ENCODE assay signal across 9 mouse cellular contexts in genomic region chr9:28247742-28248503, GRCm38 (mm10).
DNase-seq lines count a peak whose midpoint lies in the region; ATAC-seq lines count a peak whose summit lies in the region.
"Had no signal": no experiment of that assay in that cellular context is flagged by ENCODE, and none has a peak within 500 bp of the region (broad histone marks: within the 10 kb centered on the region; RNA-seq: fewer than 3 reads in every experiment).

No protein-coding gene starts in this region.

- H3K36me3 ChIP-seq in embryonic facial prominence, embryonic 11.5 days (replicated peaks; ENCODE audit: control insufficient read depth, insufficient read depth, low read depth, low read length) = no peaks in the 10 kb centered on the region
- H3K36me3 ChIP-seq in embryonic facial prominence, embryonic 10.5 days (replicated peaks) = no peaks in the 10 kb centered on the region
- no peaks in the 10 kb centered on the region for H3K36me3 ChIP-seq in neural tube, embryonic 13.5 days
- H3K36me3 ChIP-seq: limb, embryonic 13.5 days had no signal

- H3K4me3 ChIP-seq in embryonic facial prominence, embryonic 11.5 days (ENCODE audit: low read depth, low read length) = no peak overlapping the region
- no peak overlapping the region for H3K4me3 ChIP-seq in embryonic facial prominence, embryonic 10.5 days
- no peak overlapping the region for H3K4me3 ChIP-seq in neural tube, embryonic 13.5 days
- H3K4me3 ChIP-seq: limb, embryonic 13.5 days had no signal

- H3K27me3 ChIP-seq in embryonic facial prominence, embryonic 11.5 days (ENCODE audit: control insufficient read depth, insufficient read depth, low read length) = no peaks in the 10 kb centered on the region
- H3K27me3 ChIP-seq in embryonic facial prominence, embryonic 10.5 days (replicated peaks; ENCODE audit: low read depth, poor library complexity, severe bottlenecking) = no peaks in the 10 kb centered on the region
- H3K27me3 ChIP-seq in neural tube, embryonic 13.5 days = peaks cover 15% of the 10 kb centered on the region; the same call in 1 of the 2 replicates

- no peak overlapping the region for H3K9ac ChIP-seq in embryonic facial prominence, embryonic 11.5 days (replicated peaks; ENCODE audit: low read length)
- H3K9ac ChIP-seq in neural tube, embryonic 13.5 days = no peak overlapping the region
- H3K9ac ChIP-seq: limb, embryonic 13.5 days had no signal

- no peak for ATAC-seq in embryonic facial prominence, embryonic 11.5 days (replicated peaks; ENCODE audit: insufficient number of reproducible peaks, low FRiP score, low TSS enrichment, low read depth)
- ATAC-seq in neural tube, embryonic 13.5 days (ENCODE audit: low read depth) = peak; percentile 40; the same call in 1 of the 2 replicates

- no peaks in the 10 kb centered on the region for H3K4me1 ChIP-seq in embryonic facial prominence, embryonic 11.5 days (ENCODE audit: control insufficient read depth, insufficient read depth, low read length)
- no peaks in the 10 kb centered on the region for H3K4me1 ChIP-seq in embryonic facial prominence, embryonic 10.5 days
- no peaks in the 10 kb centered on the region for H3K4me1 ChIP-seq in neural tube, embryonic 13.5 days (replicated peaks)
- H3K4me1 ChIP-seq: limb, embryonic 13.5 days had no signal

- DNase-seq in embryonic facial prominence, embryonic 11.5 days (ENCODE audit: low spot score) = peak; percentile 63
- no peak for DNase-seq in embryonic facial prominence, embryonic 10.5 days (ENCODE audit: low spot score)
- peak; percentile 9 for DNase-seq in lung, postnatal 10 days
- no peak for DNase-seq in lung, postnatal 14 days
- DNase-seq in forelimb bud, embryonic 11.5 days (ENCODE audit: low read depth, low spot score) = peak; percentile 21
- no peak for DNase-seq in thymus, postnatal 36 days
- no peak for DNase-seq in urinary bladder, postnatal 25 days (ENCODE audit: low spot score)

- H3K27ac ChIP-seq in embryonic facial prominence, embryonic 11.5 days (replicated peaks; ENCODE audit: low read depth, low read length) = no peak overlapping the region
- no peak overlapping the region for H3K27ac ChIP-seq in embryonic facial prominence, embryonic 10.5 days (replicated peaks)
- no peak overlapping the region for H3K27ac ChIP-seq in neural tube, embryonic 13.5 days (replicated peaks)
- H3K27ac ChIP-seq: limb, embryonic 13.5 days had no signal

- H3K9me3 ChIP-seq in embryonic facial prominence, embryonic 11.5 days (replicated peaks; ENCODE audit: control insufficient read depth, low read length) = no peaks in the 10 kb centered on the region
- no peaks in the 10 kb centered on the region for H3K9me3 ChIP-seq in embryonic facial prominence, embryonic 10.5 days
- no peaks in the 10 kb centered on the region for H3K9me3 ChIP-seq in neural tube, embryonic 13.5 days
- H3K9me3 ChIP-seq: limb, embryonic 13.5 days had no signal

- WGBS in embryonic facial prominence, embryonic 11.5 days = 69% methylated on average over 7 of the region's 7 CpGs
- WGBS in embryonic facial prominence, embryonic 10.5 days = 67% methylated on average over 7 of the region's 7 CpGs
- WGBS in neural tube, embryonic 13.5 days = 69% methylated on average over 7 of the region's 7 CpGs

- no peak overlapping the region for H3K4me2 ChIP-seq in embryonic facial prominence, embryonic 11.5 days (ENCODE audit: low read depth, low read length)
- H3K4me2 ChIP-seq in neural tube, embryonic 13.5 days = no peak overlapping the region
- H3K4me2 ChIP-seq: limb, embryonic 13.5 days had no signal

Comparison
In these comparisons a context has a peak if more than half of its experiments do, and no peak if none do; other contexts are left out.
1. DNase-seq: peak in embryonic facial prominence, embryonic 11.5 days (single experiment), lung, postnatal 10 days (single experiment) and forelimb bud, embryonic 11.5 days (single experiment); none in embryonic facial prominence, embryonic 10.5 days (single experiment), lung, postnatal 14 days (single experiment), thymus, postnatal 36 days (0 of 2) and urinary bladder, postnatal 25 days (single experiment).